Mouse (Mus musculus): ENCODE data around the gene Ttc9.

DNA sequence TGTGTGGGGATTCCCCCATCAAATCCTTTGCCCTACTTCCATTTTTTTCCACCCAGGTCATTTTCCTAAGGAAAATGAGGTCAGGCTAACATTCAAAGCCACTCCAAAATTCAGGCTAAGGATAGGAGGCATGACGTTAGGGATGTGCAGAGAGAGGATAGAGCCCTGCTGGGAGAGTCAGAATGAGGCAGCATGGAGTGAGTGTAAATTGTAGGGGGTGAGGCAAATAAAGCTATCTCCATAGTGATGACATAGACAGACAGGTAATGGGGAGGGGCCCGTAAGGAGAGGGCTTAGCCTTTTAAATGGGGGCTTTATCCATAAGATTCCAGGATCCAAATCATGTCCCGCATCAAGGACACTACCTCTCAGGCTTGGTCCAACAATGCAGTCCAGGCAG lies 54.9 kb downstream of the Ttc9 start:
- TF ChIP-seq CTCF (IDR thresholded peaks at IDR 0.05; ENCODE audit: control insufficient read depth, insufficient read depth, low read length): no peak
- TF ChIP-seq POLR2A (IDR thresholded peaks at IDR 0.05; ENCODE audit: borderline replicate concordance, control insufficient read depth, low read depth, low read length): no peak

Data from bone marrow, adult 2 months (tissue).